Mouse (Mus musculus): Measurements from ENCODE around the gene Lrrc23.
"Not testable (repeated sequence)": the region's sequence is repeated elsewhere in the genome, so short reads cannot be mapped to it uniquely, and the experiment has no call there.

Gene Lrrc23

DNA sequence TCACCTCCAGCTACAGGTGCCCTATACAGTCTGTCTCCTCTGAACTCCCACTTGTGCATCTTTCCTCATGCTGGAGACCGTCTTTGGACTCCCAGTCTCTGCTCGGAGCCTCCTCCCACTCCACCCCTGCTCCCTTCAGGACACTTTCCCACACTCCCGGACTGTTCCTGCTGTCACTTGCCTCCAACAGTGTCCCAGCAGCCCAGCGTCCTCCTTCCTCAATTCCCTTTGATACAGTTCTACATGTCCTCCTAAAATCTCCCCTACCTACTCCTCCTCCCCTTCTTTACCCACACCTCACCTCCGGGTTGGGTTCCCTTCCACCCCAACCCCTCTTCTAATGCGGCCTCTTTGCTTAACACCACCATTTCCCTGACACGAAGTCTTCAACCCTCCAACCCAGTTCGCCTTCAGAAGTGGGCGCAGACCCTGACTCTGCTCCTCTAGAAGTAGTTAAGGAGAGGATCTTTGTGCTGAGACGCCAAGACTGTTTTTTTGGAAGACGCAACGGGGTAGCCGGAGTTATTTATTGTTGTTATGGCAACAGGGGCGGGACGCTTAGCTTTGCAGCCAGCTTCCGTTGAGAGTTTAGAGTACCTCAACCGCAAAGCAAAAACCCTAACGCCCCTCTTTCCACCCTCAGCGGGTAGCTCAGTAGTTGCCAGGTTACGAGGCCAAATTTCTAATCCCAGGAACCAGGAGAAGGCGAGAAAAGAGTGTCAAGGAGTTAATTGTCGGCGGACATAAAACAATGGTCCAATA, at the start of gene Lrrc23:
Lrrc23 (minus strand) TSS at position 506 of the 762 bp plus-strand sequence.
- DNase-seq (ENCODE audit: low spot score): no peak

DNA sequence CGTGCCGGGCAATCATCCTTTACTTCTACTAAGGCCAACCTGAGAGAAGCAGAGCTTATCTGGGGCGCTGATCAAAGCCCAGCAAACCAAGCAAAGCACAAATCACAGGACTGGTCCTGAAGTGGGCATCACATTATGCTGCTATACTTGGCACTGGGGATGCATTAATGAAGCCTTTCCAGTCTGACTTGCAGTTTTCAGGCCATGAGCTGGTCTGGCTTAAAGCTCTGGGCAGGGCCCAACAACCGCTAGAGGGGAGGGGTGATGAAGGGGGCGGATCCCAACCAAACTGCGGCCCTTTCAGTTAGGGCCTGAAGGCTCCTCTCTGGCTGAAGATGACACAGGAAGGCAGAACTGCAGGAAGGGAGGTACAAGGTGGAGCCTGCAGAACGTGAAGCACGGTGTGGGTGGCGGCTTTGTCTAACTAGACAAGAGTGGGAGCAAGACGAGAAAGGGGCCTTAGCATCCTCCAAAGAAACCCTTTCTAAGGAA, 48.6 kb upstream of the Lrrc23 start:
- DNase-seq (ENCODE audit: low spot score): no peak

GRCm38 (mm10) chr6:124822049-124822448, 42.5 kb upstream of the Lrrc23 start:
- DNase-seq (ENCODE audit: low spot score): no peak

DNA sequence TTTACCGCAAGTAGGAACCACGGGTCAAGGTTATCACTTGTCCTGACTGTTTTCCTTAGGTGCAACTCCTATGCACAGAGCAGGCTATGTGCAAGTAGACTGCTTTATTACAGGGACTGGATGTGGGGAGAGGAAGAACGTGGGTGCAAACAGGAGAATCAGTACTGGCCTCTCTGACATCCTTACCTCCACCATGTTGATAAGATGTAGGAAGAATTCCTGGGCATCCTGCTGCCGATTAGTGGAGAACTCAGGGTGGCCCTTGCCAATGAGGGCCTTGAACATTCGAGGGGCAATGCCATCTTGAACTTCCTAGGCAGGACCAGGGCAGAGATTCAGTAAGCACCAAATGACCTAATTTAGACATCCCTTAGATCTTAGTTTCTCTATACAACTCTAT, 41.4 kb upstream of the Lrrc23 start:
- no peak for DNase-seq (ENCODE audit: low spot score)

- DNase-seq (ENCODE audit: low spot score): no peak
Measured at GRCm38 (mm10) chr6:124817971-124818370, 38.4 kb upstream of the Lrrc23 start.

DNA sequence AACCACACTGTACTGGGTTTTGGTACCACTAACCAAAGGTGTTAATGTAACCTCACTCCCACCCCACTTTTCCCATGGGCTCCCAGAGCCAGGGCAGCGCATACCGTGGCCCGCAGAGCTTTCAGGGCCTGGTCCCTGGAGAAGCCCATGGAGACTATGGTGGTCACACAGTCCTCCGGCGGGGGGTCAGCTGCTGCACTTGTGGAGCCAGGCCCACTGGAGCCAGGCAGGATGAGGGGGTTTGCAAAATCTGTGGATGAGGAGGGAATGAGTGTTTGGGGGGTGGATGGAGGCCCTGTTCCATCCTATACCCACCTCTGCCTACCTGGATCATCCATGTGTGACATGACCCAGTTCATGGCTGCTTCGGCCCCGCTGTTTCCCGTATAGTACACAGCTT, 38.0 kb upstream of the Lrrc23 start:
- no peak for DNase-seq (ENCODE audit: low spot score)

DNA sequence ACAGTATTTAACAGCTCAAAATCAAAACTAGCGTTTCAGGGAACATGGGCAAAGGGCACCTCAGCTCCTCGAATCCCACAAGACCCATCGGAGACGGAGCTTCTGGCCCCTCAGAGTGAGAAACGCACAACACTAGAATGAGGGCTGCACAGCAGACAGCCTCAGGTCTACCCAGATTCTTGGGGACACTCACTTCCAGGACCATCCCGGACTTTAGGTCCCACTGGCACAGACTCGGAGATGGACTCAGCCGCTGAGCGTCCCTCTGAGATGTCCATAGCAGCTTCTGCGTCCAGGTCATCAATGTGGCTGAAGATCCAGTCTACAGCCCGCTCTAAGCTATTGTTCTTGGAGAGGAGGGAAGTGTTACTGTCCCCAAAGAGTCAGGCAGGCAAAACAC, 37.6 kb upstream of the Lrrc23 start:
- no peak for DNase-seq (ENCODE audit: low spot score)

DNA sequence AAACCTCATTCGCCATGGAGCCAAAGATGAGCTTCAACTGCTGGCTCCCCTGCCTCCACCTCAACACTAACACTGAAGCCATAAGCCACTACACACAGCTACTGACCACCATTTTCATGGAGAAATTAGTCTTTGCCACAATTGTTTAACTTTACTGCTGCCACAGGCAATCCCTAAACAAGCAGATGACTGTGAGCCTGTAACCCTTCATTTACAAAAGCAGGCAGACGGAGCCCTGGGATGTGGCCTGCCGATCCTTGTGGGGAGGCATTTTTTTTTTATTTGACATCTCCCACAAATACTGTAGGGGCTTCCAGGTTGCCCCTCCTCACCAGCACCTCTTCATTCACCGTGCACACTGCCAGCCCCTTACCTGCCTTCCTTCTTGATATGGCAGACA, 37.1 kb upstream of the Lrrc23 start:
- no peak for DNase-seq (ENCODE audit: low spot score)

GRCm38 (mm10) chr6:124814858-124815774, 35.6 kb upstream of the Lrrc23 start:
- DNase-seq (ENCODE audit: low spot score): no peak

DNA sequence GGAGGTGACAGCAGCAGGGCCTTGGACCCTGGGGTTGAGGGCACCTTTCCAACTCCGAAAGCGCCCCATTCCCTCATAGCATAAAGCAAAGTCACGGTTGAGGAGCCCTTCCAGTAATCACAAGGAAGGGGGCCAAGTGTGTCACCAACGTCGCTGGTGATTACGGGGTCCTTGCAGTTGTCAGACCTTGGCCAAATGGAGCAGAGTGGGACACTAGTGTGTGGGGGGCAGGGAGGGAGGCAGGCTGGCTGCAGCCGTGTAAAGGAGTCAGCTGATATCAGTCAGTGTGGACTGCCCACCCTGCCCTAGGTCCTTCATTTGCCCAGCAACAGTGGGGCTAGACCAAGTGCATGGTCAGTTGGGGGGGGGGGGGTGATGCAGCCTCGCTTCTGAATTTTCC, 34.9 kb upstream of the Lrrc23 start:
- DNase-seq (ENCODE audit: low spot score): no peak

- DNase-seq (ENCODE audit: low spot score): peak; percentile 83
Measured at GRCm38 (mm10) chr6:124813933-124814332, 34.4 kb upstream of the Lrrc23 start, which contains the start of gene Tpi1. Gene Tpi1, minus strand, starts transcription at chr6:124814296.

DNA sequence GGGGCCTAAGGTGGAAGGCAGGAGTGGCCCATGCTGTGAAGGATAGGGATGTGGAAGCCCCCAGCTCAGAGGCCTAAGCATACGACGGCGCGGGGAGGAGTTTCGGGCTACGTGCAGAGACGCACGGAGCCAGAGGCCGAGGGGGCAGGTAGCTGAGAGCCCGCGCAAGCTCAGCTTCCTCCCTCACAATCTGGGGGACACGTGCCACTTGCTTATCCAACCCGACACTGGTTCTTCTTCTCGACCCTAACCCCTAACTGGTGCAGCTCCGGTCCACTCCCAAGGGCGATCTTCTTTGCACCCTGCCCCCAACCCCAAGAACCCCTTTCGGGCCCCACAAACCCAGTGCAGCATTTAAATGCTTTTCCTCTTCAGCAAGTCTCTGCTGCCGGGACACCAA, 34.0 kb upstream of the Lrrc23 start:
- peak; percentile 58 for DNase-seq (ENCODE audit: low spot score)

- DNase-seq (ENCODE audit: low spot score): no peak
Measured at GRCm38 (mm10) chr6:124812848-124813247, 33.3 kb upstream of the Lrrc23 start.

DNA sequence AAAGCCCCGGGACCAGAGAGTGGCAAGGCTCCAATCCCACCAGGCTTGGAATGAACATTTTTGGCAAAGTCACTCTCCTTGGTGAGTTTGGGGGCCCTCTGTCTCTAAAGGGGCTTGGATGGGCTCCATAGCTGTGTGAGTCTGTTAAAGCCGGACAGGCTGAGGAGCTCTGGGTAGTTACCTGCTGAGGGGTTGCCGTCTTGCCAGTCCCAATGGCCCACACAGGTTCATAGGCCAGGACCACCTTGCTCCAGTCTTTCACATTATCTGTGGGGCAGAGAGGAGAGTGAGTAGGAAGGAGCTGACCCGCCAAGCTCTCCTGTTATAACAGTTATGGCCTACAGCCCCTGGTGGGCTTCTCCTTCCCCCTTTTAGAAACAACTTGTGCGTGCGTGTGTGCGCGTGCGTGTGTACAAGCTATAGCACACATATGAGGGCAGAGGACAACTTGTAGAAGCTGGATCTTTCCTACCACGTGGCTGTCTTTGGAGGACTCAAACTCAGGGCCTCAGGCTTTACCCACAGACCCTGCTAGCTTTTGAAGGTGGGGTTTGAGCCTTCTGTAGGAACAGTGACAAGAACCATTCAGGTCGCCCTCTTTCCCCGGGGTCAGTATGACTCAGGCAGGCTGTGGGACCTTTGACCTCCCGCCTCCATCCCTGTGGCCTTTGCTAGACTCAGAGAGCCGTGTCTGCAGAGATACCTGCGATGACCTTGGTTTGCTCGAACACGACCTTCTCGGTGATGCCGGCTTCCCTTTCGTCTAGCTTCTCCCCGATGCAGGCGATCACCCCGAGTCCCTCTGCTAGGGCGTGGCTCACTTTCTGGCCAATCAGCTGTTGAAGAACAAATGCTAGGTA, 32.4 kb upstream of the Lrrc23 start:
- DNase-seq (ENCODE audit: low spot score): no peak

DNA sequence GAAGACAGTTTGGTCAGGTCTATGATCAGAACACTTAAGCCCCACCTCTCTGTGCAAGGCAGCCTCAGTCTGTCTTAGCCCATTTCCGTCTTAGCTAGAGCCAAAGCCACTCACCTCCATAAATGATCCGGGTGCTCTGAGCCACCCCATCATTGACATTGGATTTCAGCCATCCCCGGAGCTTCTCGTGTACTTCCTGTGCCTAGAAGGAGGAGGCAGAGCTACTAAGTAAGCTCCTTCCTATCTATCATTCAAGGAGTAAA, 31.8 kb upstream of the Lrrc23 start:
- DNase-seq (ENCODE audit: low spot score): no peak

DNA sequence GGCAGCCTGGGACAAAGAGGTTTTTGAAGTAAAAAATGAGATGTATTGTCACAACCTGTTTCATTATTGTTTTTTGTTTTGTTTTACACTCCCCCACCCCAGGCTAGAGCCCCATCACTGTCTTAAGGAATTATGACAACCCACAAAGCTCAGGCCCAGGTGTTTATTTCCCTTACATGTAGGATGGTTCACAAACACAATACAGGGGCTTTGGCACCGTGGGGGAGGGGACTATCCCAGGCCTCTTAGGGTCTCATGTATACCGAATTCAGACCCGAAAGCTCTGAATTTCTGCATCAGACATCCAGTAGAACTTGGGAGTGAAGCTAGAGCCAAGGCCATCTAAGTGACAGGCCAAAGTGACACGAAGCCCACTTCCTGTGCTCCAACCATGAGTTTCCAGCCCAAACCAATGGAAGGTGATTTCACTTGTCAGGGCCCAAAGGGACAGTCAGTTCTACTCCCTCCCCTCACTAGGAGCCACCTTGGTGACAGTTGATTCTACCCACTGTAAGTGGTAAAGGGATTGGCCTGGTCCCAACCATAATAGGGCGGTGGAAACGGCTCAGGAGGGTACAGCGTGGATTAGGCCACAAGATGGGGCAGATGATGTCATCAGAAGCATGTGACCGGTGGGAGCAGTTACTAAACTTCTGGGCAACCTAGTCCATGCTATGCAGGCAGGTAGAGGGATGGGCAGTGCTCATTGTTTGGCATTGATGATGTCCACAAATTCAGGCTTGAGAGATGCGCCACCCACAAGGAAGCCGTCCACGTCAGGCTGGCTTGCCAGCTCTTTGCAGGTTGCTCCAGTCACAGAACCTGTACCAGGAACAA, 31.3 kb upstream of the Lrrc23 start:
- DNase-seq (ENCODE audit: low spot score): not testable (repeated sequence)

DNA sequence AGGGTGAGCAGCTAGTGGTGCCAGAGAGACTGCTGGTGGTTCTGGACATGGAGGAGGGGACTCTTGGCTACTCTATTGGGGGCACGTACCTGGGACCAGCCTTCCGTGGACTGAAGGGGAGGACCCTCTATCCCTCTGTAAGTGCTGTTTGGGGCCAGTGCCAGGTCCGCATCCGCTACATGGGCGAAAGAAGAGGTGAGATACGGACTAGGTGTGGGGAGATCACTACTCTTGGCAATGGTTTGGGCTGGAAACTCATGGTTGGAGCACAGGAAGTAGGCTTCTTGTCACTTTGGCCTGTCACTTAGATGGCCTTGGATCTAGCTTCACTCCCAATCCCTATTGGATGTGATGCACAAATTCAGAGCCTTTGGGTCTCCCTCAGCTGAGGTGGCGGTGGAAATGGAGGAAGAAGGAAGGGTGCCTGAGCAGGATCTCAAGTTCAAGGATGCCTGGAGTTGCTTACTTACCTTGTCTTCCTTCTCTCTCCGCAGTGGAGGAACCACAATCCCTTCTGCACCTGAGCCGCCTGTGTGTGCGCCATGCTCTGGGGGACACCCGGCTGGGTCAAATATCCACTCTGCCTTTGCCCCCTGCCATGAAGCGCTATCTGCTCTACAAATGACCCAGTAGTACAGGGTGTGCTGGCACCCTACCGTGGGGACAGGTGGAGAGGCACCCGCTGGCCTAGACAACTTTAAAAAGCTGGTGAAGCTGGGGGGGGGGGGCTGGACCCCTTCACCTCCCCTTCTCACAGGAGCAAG, 30.4 kb upstream of the Lrrc23 start:
- DNase-seq (ENCODE audit: low spot score): no peak

GRCm38 (mm10) chr6:124809052-124809774, 29.7 kb upstream of the Lrrc23 start:
- DNase-seq (ENCODE audit: low spot score): peak; percentile 65

GRCm38 (mm10) chr6:124808358-124809012, 29.0 kb upstream of the Lrrc23 start, which contains the start of gene Spsb2:
Gene Spsb2, plus strand, starts transcription at chr6:124808661.
- no peak for DNase-seq (ENCODE audit: low spot score)

All from c-Kit-positive CD71-positive TER-119-positive erythroid progenitor cells, embryonic 14.5 days (primary cell).